Mouse (Mus musculus): ENCODE data around the gene Iffo1.

Gene Iffo1

GRCm38 (mm10) chr6:125143128-125143527, 1.9 kb upstream of the Iffo1 start:
- no peak for DNase-seq

GRCm38 (mm10) chr6:125143904-125144303, 1.1 kb upstream of the Iffo1 start:
- DNase-seq: no peak

GRCm38 (mm10) chr6:125145479-125145951, 474 bp downstream of the Iffo1 start:
- DNase-seq: no peak

GRCm38 (mm10) chr6:125146148-125146547, 1.1 kb downstream of the Iffo1 start:
- DNase-seq: no peak

GRCm38 (mm10) chr6:125146797-125147196, 1.8 kb downstream of the Iffo1 start:
- peak; percentile 57 for DNase-seq

- DNase-seq: no peak
Measured at GRCm38 (mm10) chr6:125147329-125147728, 2.3 kb downstream of the Iffo1 start.

GRCm38 (mm10) chr6:125148251-125148925, 3.3 kb downstream of the Iffo1 start:
- peak; percentile 62 for DNase-seq

- peak; percentile 80 for DNase-seq
Measured at GRCm38 (mm10) chr6:125148926-125149568, 4.0 kb downstream of the Iffo1 start.

GRCm38 (mm10) chr6:125149569-125149950, 4.5 kb downstream of the Iffo1 start:
- no peak for DNase-seq

- peak; percentile 37 for DNase-seq
Measured at GRCm38 (mm10) chr6:125152212-125153017, 7.4 kb downstream of the Iffo1 start.

GRCm38 (mm10) chr6:125153018-125153389, 8.0 kb downstream of the Iffo1 start:
- DNase-seq: no peak

- DNase-seq: no peak
Measured at GRCm38 (mm10) chr6:125153682-125154081, 8.6 kb downstream of the Iffo1 start.

GRCm38 (mm10) chr6:125154550-125154949, 9.5 kb downstream of the Iffo1 start:
- DNase-seq: peak; percentile 41

GRCm38 (mm10) chr6:125155262-125155661, 10.2 kb downstream of the Iffo1 start:
- no peak for DNase-seq

GRCm38 (mm10) chr6:125156491-125156890, 11.4 kb downstream of the Iffo1 start:
- DNase-seq: no peak

GRCm38 (mm10) chr6:125156903-125157614, 12.0 kb downstream of the Iffo1 start:
- DNase-seq: no peak

GRCm38 (mm10) chr6:125158944-125159492, 14.0 kb downstream of the Iffo1 start:
- no peak for DNase-seq

GRCm38 (mm10) chr6:125159773-125160557, 14.9 kb downstream of the Iffo1 start:
- DNase-seq: no peak

- no peak for DNase-seq
Measured at GRCm38 (mm10) chr6:125160558-125160853, 15.5 kb downstream of the Iffo1 start.

- peak; percentile 84 for DNase-seq
Measured at GRCm38 (mm10) chr6:125160854-125161760, 16.1 kb downstream of the Iffo1 start.

- peak; percentile 81 for DNase-seq
Measured at GRCm38 (mm10) chr6:125161971-125162370, 16.9 kb downstream of the Iffo1 start.
